Mouse (Mus musculus): ENCODE measurements around the gene Casp4.

- TF ChIP-seq POLR2A (IDR thresholded peaks at IDR 0.05; ENCODE audit: borderline replicate concordance, extremely low read depth, low read depth, low read length) (no peak), CTCF (IDR thresholded peaks at IDR 0.05; ENCODE audit: insufficient read depth, low read length) (no peak)
Observed at GRCm38 (mm10) chr9:5271334-5271845, 37.2 kb upstream of the Casp4 start.
